Mouse (Mus musculus) limb, embryonic 15.5 days (tissue): ENCODE data around the gene Creb3l4. TPM values are rescaled to one million over a fixed set of nuclear protein-coding genes. Genes with fewer than 3 reads are reported as not detected.

Source experiments
- ATAC-seq: fragments of 200-750 bp; cut with Nextera tagmentation; 2 replicates; pipeline ENCODE4 v1.8.0; 2017; ENCODE audit warnings: low read depth, moderate TSS enrichment; ENCODE audit not compliant: insufficient number of reproducible peaks, low FRiP score, low TSS enrichment
- H3K27ac ChIP-seq: fragments of 300-500 bp; sonication (generic); 2 replicates; pipeline ENCODE4 v1.5.1; 2015; ENCODE audit warnings: moderate library complexity, mild to moderate bottlenecking, inconsistent platforms
- H3K27me3 ChIP-seq: fragments of 300-500 bp; sonication (generic); 2 replicates; pipeline ENCODE4 v1.6.1; 2015; ENCODE audit warnings: inconsistent platforms
- H3K36me3 ChIP-seq: fragments of 300-500 bp; sonication (generic); 2 replicates; pipeline ENCODE4 v1.6.1; 2015; ENCODE audit warnings: inconsistent platforms
- H3K4me1 ChIP-seq: fragments of 300-500 bp; sonication (generic); 2 replicates; pipeline ENCODE4 v1.6.1; 2015; ENCODE audit warnings: inconsistent platforms
- H3K4me2 ChIP-seq: fragments of 300-500 bp; sonication (generic); 2 replicates; pipeline ENCODE4 v1.6.1; 2015; ENCODE audit warnings: mild to moderate bottlenecking, inconsistent platforms
- H3K4me3 ChIP-seq: fragments of 300-500 bp; sonication (generic); 2 replicates; pipeline ENCODE4 v1.5.1; 2015; ENCODE audit warnings: mild to moderate bottlenecking, inconsistent platforms
- H3K9ac ChIP-seq: fragments of 300-500 bp; sonication (generic); 2 replicates; pipeline ENCODE4 v1.6.1; 2015; ENCODE audit warnings: inconsistent platforms
- H3K9me3 ChIP-seq: fragments of 300-500 bp; sonication (generic); 2 replicates; pipeline ENCODE4 v1.6.1; 2016; ENCODE audit warnings: inconsistent platforms
- WGBS: fragments of 180-500 bp; shearing (Covaris S2); methylation state at CpG from one replicate; pipeline ENCODE4 v1.1.7; 2015; 5-methylcytosine and 5-hydroxymethylcytosine counted together
- polyA plus RNA-seq: library from polyadenylated mRNA; unstranded; fragments of >200 nt; fragmentation: Nextera tagmentation; extraction: Ambion mirVana; gene quantifications from 2 replicates; pipeline ENCODE4 v1.2.1, GENCODE M21; 2015

Gene Creb3l4
- polyA plus RNA-seq, 1 experiment from 2014 or later = 6.5 TPM

DNA sequence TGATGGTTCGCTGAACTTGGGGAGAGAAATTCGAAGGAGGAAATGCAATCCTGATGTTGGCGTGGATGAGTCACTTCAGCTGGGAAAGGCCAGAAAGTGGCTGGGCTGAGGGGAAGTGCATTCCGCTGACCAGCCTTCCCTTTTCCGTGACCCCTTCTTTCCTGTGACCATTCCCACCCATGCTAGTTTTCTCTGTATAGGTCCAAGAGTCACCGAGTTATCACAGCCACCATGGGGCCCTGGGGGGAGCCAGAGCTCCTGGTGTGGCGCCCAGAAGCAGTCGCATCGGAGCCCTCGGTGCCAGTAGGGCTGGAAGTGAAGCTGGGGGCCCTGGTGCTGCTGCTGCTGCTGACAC is 5.4 kb upstream of the Creb3l4 start:
- H3K27me3 ChIP-seq = no peaks in the 10 kb centered on the region

DNA sequence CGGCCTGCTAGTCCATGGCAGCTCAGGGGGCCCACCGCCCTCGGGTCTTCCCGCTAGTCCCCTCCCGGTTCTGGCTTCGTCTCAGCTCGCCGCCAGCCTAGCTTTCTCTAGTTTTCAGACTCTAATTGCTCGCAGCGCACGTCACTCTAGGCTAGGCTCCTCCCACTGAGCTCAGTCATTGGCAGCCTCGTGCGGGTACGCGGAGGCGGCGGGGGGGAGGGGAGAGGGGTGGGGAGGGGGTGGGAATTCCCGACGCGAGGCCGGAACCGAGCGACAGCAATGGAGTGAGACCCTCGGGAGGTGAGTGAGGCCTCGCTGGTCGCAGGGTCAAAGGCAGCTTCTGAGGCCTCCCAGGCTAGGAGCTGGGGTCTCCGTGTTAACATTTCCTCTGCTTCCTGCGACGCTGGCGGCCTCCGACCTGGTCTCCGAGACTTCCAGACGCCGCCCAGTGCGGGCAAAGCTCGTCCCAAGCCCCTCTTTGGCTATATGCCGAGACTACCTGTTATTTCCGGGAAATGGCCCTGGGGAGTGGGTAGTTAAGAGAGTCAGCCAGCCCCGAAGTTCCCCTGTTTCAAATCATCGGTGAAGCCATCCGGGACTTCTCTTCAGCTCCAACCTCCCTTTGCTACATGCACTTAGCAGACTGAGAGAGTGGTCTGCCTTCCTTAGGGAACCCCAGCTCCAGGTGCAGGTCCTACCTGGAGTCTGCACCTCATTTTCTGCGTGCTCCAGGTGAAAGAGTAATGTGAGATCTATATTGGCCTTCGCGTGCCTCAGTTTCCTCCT is 4.8 kb upstream of the Creb3l4 start, which contains the start of gene Slc39a1:
TSS of gene Slc39a1 (plus strand) at position 213 of the 786 bp plus-strand sequence.
- H3K27ac ChIP-seq = peak within 1 kb of the TSS; percentile 95
- H3K9ac ChIP-seq = peak within 1 kb of the TSS; percentile 72
- no peaks in the 10 kb centered on the region for H3K9me3 ChIP-seq
- peak within 1 kb of the TSS; percentile 86 for H3K4me2 ChIP-seq
- under 1% methylated on average over 42 of the region's 44 CpGs for WGBS
- H3K36me3 ChIP-seq = peaks cover 12% of the 10 kb centered on the region
- ATAC-seq = peak; percentile 93
- H3K27me3 ChIP-seq = no peaks in the 10 kb centered on the region
- H3K4me1 ChIP-seq = peaks cover 24% of the 10 kb centered on the region
- peak within 1 kb of the TSS; percentile 81 for H3K4me3 ChIP-seq

More for the DNA sequence above, 5.4 kb upstream of the Creb3l4 start:
- Histone ChIP-seq H3K27ac (peak overlapping the region; percentile 95), H3K9ac (peak overlapping the region; percentile 72), H3K36me3 (peaks cover 12% of the 10 kb centered on the region), H3K4me2 (peak overlapping the region; percentile 86), H3K4me1 (peaks cover 18% of the 10 kb centered on the region), H3K4me3 (peak overlapping the region; percentile 81), H3K9me3 (no peaks in the 10 kb centered on the region)
- 3% methylated on average over 10 of the region's 10 CpGs for WGBS
- ATAC-seq = no peak

- Histone ChIP-seq H3K27ac (peak overlapping the region; percentile 95), H3K9ac (peak overlapping the region; percentile 35; the same call in 1 of the 2 replicates), H3K9me3 (no peaks in the 10 kb centered on the region), H3K27me3 (no peaks in the 10 kb centered on the region), H3K4me3 (peak overlapping the region; percentile 81), H3K4me2 (peak overlapping the region; percentile 86), H3K36me3 (peaks cover 12% of the 10 kb centered on the region), H3K4me1 (peaks cover 29% of the 10 kb centered on the region)
- WGBS = 0% methylated on average over 3 of the region's 3 CpGs
- no peak; the same call in 1 of the 2 replicates for ATAC-seq
These were observed 4.3 kb upstream of the Creb3l4 start for GRCm38 (mm10) chr3:90247630-90247959.

GRCm38 (mm10) chr3:90245406-90245805 is 2.1 kb upstream of the Creb3l4 start:
- H3K4me3 ChIP-seq = no peak overlapping the region
- no peak overlapping the region for H3K9ac ChIP-seq
- no peaks in the 10 kb centered on the region for H3K9me3 ChIP-seq
- 62% methylated on average over 2 of the region's 2 CpGs for WGBS
- no peaks in the 10 kb centered on the region for H3K27me3 ChIP-seq
- peaks cover 29% of the 10 kb centered on the region for H3K4me1 ChIP-seq
- ATAC-seq = no peak
- H3K4me2 ChIP-seq = no peak overlapping the region
- no peaks in the 10 kb centered on the region for H3K36me3 ChIP-seq
- H3K27ac ChIP-seq = no peak overlapping the region

GRCm38 (mm10) chr3:90241669-90242358 is 1.5 kb downstream of the Creb3l4 start:
- no peak overlapping the region for H3K27ac ChIP-seq
- H3K36me3 ChIP-seq = no peaks in the 10 kb centered on the region
- no peak overlapping the region for H3K4me3 ChIP-seq
- H3K4me2 ChIP-seq = no peak overlapping the region; the same call in 1 of the 2 replicates
- H3K9me3 ChIP-seq = no peaks in the 10 kb centered on the region
- 82% methylated on average over 10 of the region's 10 CpGs for WGBS
- H3K27me3 ChIP-seq = no peaks in the 10 kb centered on the region
- H3K4me1 ChIP-seq = peaks cover 17% of the 10 kb centered on the region
- ATAC-seq = no peak
- H3K9ac ChIP-seq = no peak overlapping the region

- no peak overlapping the region for H3K9ac ChIP-seq
- no peaks in the 10 kb centered on the region for H3K27me3 ChIP-seq
- no peak overlapping the region for H3K27ac ChIP-seq
- no peak overlapping the region for H3K4me3 ChIP-seq
- H3K4me1 ChIP-seq = peaks cover 17% of the 10 kb centered on the region
- no peak for ATAC-seq
- H3K36me3 ChIP-seq = peaks cover 3% of the 10 kb centered on the region
- H3K9me3 ChIP-seq = no peaks in the 10 kb centered on the region
- H3K4me2 ChIP-seq = no peak overlapping the region
- 86% methylated on average over 2 of the region's 2 CpGs for WGBS
These were observed 2.1 kb downstream of the Creb3l4 start for GRCm38 (mm10) chr3:90241251-90241650.

DNA sequence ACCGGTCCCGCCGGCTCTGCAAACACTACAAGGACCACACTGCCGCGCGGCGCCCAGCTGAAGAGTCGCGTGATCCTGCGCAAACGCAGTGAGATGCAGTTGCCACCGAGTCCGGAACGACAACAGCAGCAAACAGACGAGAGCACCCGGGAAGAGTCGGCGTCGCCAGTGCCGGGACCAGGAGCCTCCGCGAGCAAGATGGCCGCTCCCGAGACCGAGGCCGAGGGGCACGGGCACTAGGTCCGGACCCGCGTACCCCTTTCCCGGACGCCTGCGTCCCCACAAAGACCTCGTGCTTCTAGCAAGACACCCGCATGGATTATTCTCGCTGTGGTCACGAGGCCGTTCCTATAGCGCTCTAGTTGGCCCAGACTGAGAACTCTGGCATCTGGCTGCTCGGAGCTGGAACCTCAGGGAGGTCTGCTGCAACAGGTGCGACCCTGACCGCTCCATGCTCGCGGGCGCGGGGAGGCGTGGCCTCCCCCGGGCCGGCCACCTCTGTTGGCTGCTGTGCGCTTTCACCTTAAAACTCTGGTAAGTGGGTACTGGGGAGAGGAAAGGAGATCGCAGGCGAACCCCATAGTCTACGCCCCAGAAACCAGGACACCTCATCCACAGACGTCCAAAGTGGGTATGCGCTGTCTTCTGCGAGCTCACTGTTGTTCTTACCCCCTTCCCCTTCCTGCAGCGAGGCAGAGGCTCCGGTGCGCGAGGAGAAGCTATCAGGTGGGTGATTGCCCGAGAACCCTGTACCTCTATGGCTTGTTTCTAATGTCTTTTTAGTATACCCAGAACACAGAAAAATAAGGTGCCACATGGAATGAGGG is 11.6 kb downstream of the Creb3l4 start, which contains the start of gene Jtb:
TSS of gene Jtb (plus strand) at position 91 of the 827 bp plus-strand sequence.
- ATAC-seq = peak; percentile 95
- Histone ChIP-seq H3K4me2 (peak within 1 kb of the TSS; percentile 72), H3K36me3 (peaks cover 26% of the 10 kb centered on the region)

GRCm38 (mm10) chr3:90231075-90231474 is 12.2 kb downstream of the Creb3l4 start:
- Histone ChIP-seq H3K4me2 (peak overlapping the region; percentile 72), H3K4me3 (peak overlapping the region; percentile 72), H3K27ac (peak overlapping the region; percentile 93), H3K9ac (0 out of 2 replicates have a peak overlapping the region, but pooled peaks have one; percentile 76), H3K36me3 (peaks cover 25% of the 10 kb centered on the region), H3K9me3 (no peaks in the 10 kb centered on the region), H3K4me1 (peaks cover 4% of the 10 kb centered on the region), H3K27me3 (no peaks in the 10 kb centered on the region)
- 9% methylated on average over 8 of the region's 8 CpGs for WGBS
- no peak for ATAC-seq

More for the DNA sequence above, 11.6 kb downstream of the Creb3l4 start, which contains the start of gene Jtb:
- under 1% methylated on average over 61 of the region's 61 CpGs for WGBS
- Histone ChIP-seq H3K27ac (peak within 1 kb of the TSS; percentile 93), H3K4me3 (peak within 1 kb of the TSS; percentile 72), H3K9ac (peak within 1 kb of the TSS; percentile 76), H3K9me3 (no peaks in the 10 kb centered on the region), H3K27me3 (no peaks in the 10 kb centered on the region), H3K4me1 (peaks cover 4% of the 10 kb centered on the region)

DNA sequence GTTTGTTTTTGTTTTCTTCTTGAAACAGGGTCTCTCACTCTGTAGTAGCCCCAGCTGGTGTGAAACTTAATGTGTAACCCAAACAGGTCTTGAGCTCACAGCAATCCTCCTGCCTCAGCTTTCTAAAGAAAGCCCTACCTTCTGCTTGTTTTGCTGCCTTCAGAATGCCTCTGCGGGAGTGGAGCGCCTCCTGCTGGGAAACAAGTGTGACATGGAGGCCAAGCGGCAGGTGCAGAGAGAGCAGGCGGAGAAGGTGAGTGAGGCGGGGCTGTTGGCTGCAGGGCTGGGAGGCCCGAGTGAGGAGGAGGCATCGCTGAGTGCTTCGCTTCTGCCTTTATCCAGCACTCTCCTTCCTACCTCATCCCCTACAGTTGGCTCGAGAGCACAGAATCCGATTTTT is 19.0 kb downstream of the Creb3l4 start:
- H3K27ac ChIP-seq = no peak overlapping the region

GRCm38 (mm10) chr3:90222941-90223340 is 20.4 kb downstream of the Creb3l4 start:
- Histone ChIP-seq H3K4me1 (peaks cover 13% of the 10 kb centered on the region), H3K4me3 (no peak overlapping the region), H3K27me3 (no peaks in the 10 kb centered on the region), H3K4me2 (no peak overlapping the region), H3K36me3 (peaks cover 31% of the 10 kb centered on the region), H3K9me3 (no peaks in the 10 kb centered on the region), H3K27ac (no peak overlapping the region), H3K9ac (no peak overlapping the region)
- WGBS = 82% methylated on average over 3 of the region's 3 CpGs
- no peak for ATAC-seq

More for the DNA sequence above, 19.0 kb downstream of the Creb3l4 start:
- H3K4me2 ChIP-seq = no peak overlapping the region
- no peak overlapping the region for H3K4me3 ChIP-seq
- 78% methylated on average over 10 of the region's 10 CpGs for WGBS
- no peak overlapping the region for H3K9ac ChIP-seq
- peaks cover 31% of the 10 kb centered on the region for H3K36me3 ChIP-seq
- H3K9me3 ChIP-seq = no peaks in the 10 kb centered on the region
- no peak for ATAC-seq
- no peaks in the 10 kb centered on the region for H3K27me3 ChIP-seq
- peaks cover 13% of the 10 kb centered on the region for H3K4me1 ChIP-seq

DNA sequence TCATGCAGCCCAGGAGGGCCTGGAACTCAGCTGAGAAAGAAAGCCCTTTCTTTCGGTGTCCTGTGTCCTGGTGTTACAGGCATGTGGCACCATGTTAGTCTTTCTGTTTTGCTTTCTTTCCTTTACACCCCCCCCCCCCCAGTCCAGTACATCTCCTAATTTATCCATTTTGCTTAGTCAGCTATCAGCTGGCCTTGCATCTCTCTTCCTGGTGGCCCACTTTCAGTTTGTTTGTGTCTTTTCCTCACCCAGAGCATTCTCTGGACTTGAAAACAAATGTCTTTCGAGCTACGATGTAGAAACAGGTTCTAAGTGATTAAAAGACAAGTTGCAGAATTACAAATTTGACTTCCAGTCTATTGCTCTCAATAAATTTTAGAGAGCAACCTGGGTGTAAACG is 20.9 kb downstream of the Creb3l4 start:
- ATAC-seq = no peak
- no peak overlapping the region for H3K27ac ChIP-seq
- H3K9ac ChIP-seq = no peak overlapping the region
- H3K9me3 ChIP-seq = no peaks in the 10 kb centered on the region
- H3K36me3 ChIP-seq = peaks cover 31% of the 10 kb centered on the region
- 89% methylated on average over 4 of the region's 4 CpGs for whole genome bisulfite sequencing
- H3K4me2 ChIP-seq = 0 out of 2 replicates have a peak overlapping the region, but pooled peaks have one; percentile 71
- peaks cover 13% of the 10 kb centered on the region for H3K4me1 ChIP-seq
- no peaks in the 10 kb centered on the region for H3K27me3 ChIP-seq
- H3K4me3 ChIP-seq = no peak overlapping the region
